Mouse (Mus musculus) c-Kit-positive CD71-positive TER-119-negative erythroid progenitor cells, embryonic 14.5 days (primary cell): Measurements from ENCODE around the gene Pigm.

ENCODE experiments used
- DNase-seq: peaks from one replicate; pipeline ENCODE4 v3.0.0-alpha.2; 2013; ENCODE audit warnings: low read depth

Gene Pigm

GRCm38 (mm10) chr1:172352453-172352852, 23.9 kb upstream of the Pigm start:
- DNase-seq, result no peak

GRCm38 (mm10) chr1:172355336-172355735, 21.0 kb upstream of the Pigm start:
- no peak for DNase-seq

- no peak for DNase-seq
Measured at GRCm38 (mm10) chr1:172357550-172357949, 18.8 kb upstream of the Pigm start.

- DNase-seq, result no peak
Measured at GRCm38 (mm10) chr1:172358341-172358740, 18.0 kb upstream of the Pigm start.

GRCm38 (mm10) chr1:172364684-172365083, 11.7 kb upstream of the Pigm start:
- peak; percentile 90 for DNase-seq

GRCm38 (mm10) chr1:172368768-172369418, 7.5 kb upstream of the Pigm start:
- DNase-seq, result no peak

GRCm38 (mm10) chr1:172376758-172377458, 562 bp downstream of the Pigm start:
- DNase-seq, result no peak

GRCm38 (mm10) chr1:172380066-172380465, 3.7 kb downstream of the Pigm start:
- DNase-seq, result no peak

- no peak for DNase-seq
Measured at GRCm38 (mm10) chr1:172382090-172382489, 5.7 kb downstream of the Pigm start.

GRCm38 (mm10) chr1:172387246-172387645, 10.9 kb downstream of the Pigm start:
- DNase-seq, result no peak

GRCm38 (mm10) chr1:172390769-172391168, 14.4 kb downstream of the Pigm start:
- no peak for DNase-seq

GRCm38 (mm10) chr1:172391807-172392581, 15.6 kb downstream of the Pigm start:
- no peak for DNase-seq

GRCm38 (mm10) chr1:172392643-172393170, 16.4 kb downstream of the Pigm start:
- no peak for DNase-seq

GRCm38 (mm10) chr1:172393739-172394138, 17.4 kb downstream of the Pigm start:
- no peak for DNase-seq

GRCm38 (mm10) chr1:172396996-172397752, 20.8 kb downstream of the Pigm start:
- DNase-seq, result no peak

GRCm38 (mm10) chr1:172406077-172406706, 29.8 kb downstream of the Pigm start:
- DNase-seq, result no peak

- DNase-seq, result no peak
Measured at GRCm38 (mm10) chr1:172408996-172409395, 32.6 kb downstream of the Pigm start.

GRCm38 (mm10) chr1:172409431-172409830, 33.1 kb downstream of the Pigm start:
- no peak for DNase-seq

- DNase-seq, result peak; percentile 36
Measured at GRCm38 (mm10) chr1:172410806-172411205, 34.5 kb downstream of the Pigm start.

- peak; percentile 11 for DNase-seq
Measured at GRCm38 (mm10) chr1:172412204-172412603, 35.9 kb downstream of the Pigm start.

- no peak for DNase-seq
Measured at GRCm38 (mm10) chr1:172413491-172414230, 37.3 kb downstream of the Pigm start.
